Mouse (Mus musculus) intestine, embryonic 15.5 days (tissue): ENCODE measurements around the gene Emb. TPM values are rescaled to one million over a fixed set of nuclear protein-coding genes. Genes with fewer than 3 reads are reported as not detected.

Source experiments
- ATAC-seq: fragments of 200-750 bp; cut with Nextera tagmentation; 2 replicates; pipeline ENCODE4 v1.8.0; 2017; ENCODE audit warnings: moderate TSS enrichment, moderate library complexity
- H3K27ac ChIP-seq: fragments of 300-500 bp; sonication (generic); 2 replicates; pipeline ENCODE4 v1.5.1; 2015; ENCODE audit warnings: mild to moderate bottlenecking, inconsistent platforms
- H3K27me3 ChIP-seq: fragments of 300-500 bp; sonication (generic); replicated peaks from 2 replicates; pipeline ENCODE4 v1.6.1; 2015; ENCODE audit warnings: inconsistent platforms
- H3K36me3 ChIP-seq: fragments of 300-500 bp; sonication (generic); 2 replicates; pipeline ENCODE4 v1.6.1; 2015; ENCODE audit warnings: inconsistent platforms
- H3K4me1 ChIP-seq: fragments of 300-500 bp; sonication (generic); replicated peaks from 2 replicates; pipeline ENCODE4 v1.6.1; 2015; ENCODE audit warnings: inconsistent platforms
- H3K4me2 ChIP-seq: fragments of 300-500 bp; sonication (generic); replicated peaks from 2 replicates; pipeline ENCODE4 v1.6.1; 2015; ENCODE audit warnings: mild to moderate bottlenecking, inconsistent platforms
- H3K4me3 ChIP-seq: fragments of 300-500 bp; sonication (generic); replicated peaks from 2 replicates; pipeline ENCODE4 v1.5.1; 2015; ENCODE audit warnings: inconsistent platforms
- H3K9ac ChIP-seq: fragments of 300-500 bp; sonication (generic); 2 replicates; pipeline ENCODE4 v1.6.1; 2015; ENCODE audit warnings: inconsistent platforms
- H3K9me3 ChIP-seq: fragments of 300-500 bp; sonication (generic); 2 replicates; pipeline ENCODE4 v1.6.1; 2016; ENCODE audit warnings: inconsistent platforms
- WGBS: fragments of 180-500 bp; shearing (Covaris S2); methylation state at CpG from one replicate; pipeline ENCODE4 v1.1.7; 2015; 5-methylcytosine and 5-hydroxymethylcytosine counted together
- polyA plus RNA-seq: library from polyadenylated mRNA; unstranded; fragments of >200 nt; fragmentation: Nextera tagmentation; extraction: Ambion mirVana; gene quantifications from 2 replicates; pipeline ENCODE4 v1.2.1, GENCODE M21; 2015

Emb gene
- polyA plus RNA-seq, 1 experiment from 2014 or later, result 11.3 TPM

- H3K4me2 ChIP-seq, result no peak overlapping the region
- WGBS, result 92% methylated on average over 6 of the region's 6 CpGs
- no peak overlapping the region for H3K9ac ChIP-seq
- no peak overlapping the region for H3K27ac ChIP-seq
- H3K9me3 ChIP-seq, result no peaks in the 10 kb centered on the region
- no peaks in the 10 kb centered on the region for H3K4me1 ChIP-seq
- H3K36me3 ChIP-seq, result no peaks in the 10 kb centered on the region
- H3K27me3 ChIP-seq, result no peaks in the 10 kb centered on the region
- ATAC-seq, result no peak
- H3K4me3 ChIP-seq, result no peak overlapping the region
These were observed 79.1 kb downstream of the Emb start for GRCm38 (mm10) chr13:117287400-117287799.

- H3K9ac ChIP-seq, result no peak overlapping the region
- peak; percentile 91 for ATAC-seq
These were observed 81.3 kb downstream of the Emb start for GRCm38 (mm10) chr13:117289494-117290270.

GRCm38 (mm10) chr13:117311446-117312225 is 103.3 kb downstream of the Emb start:
- peak; percentile 67 for ATAC-seq
- H3K9ac ChIP-seq, result no peak overlapping the region
- no peaks in the 10 kb centered on the region for H3K27me3 ChIP-seq
- H3K4me1 ChIP-seq, result no peaks in the 10 kb centered on the region
- H3K36me3 ChIP-seq, result no peaks in the 10 kb centered on the region
- no peak overlapping the region for H3K4me3 ChIP-seq
- 30% methylated on average over 24 of the region's 24 CpGs for WGBS
- H3K4me2 ChIP-seq, result no peak overlapping the region
- no peak overlapping the region for H3K27ac ChIP-seq
- no peaks in the 10 kb centered on the region for H3K9me3 ChIP-seq

More at GRCm38 (mm10) chr13:117289494-117290270, 81.3 kb downstream of the Emb start:
- Histone ChIP-seq H3K4me1 (no peaks in the 10 kb centered on the region), H3K36me3 (no peaks in the 10 kb centered on the region), H3K27me3 (no peaks in the 10 kb centered on the region), H3K4me2 (peak overlapping the region; percentile 42), H3K27ac (no peak overlapping the region), H3K4me3 (no peak overlapping the region), H3K9me3 (no peaks in the 10 kb centered on the region)
- 29% methylated on average over 17 of the region's 17 CpGs for WGBS

Other genes starting within 250 kb of the Emb start
- 8.5 and 8.8 TPM in 2 replicates for gene Parp8, start 183.0 kb upstream of the Emb start, polyA plus RNA-seq
- 0.06 TPM in 1 of 2 replicates, not detected in the other for gene Gm17509, start 12.5 kb downstream of the Emb start, polyA plus RNA-seq